Mouse (Mus musculus) heart, postnatal 0 days (tissue): ENCODE measurements at regions not wholly inside any gene's neighbourhood (a gene's known extent, or its start where the extent isn't known, plus 50 kb on each side); places are given as distances from the start of the nearest gene placed in this dataset.

Source experiments
- CTCF ChIP-seq: IDR thresholded peaks from 2 replicates; pipeline ENCODE4 v1.5.1; 2016; ENCODE audit warnings: antibody characterized with exemption, control low read depth, low read depth
- EP300 ChIP-seq: IDR thresholded peaks from 2 replicates; pipeline ENCODE4 v1.6.1; 2016; ENCODE audit warnings: antibody characterized with exemption, low read depth

DNA sequence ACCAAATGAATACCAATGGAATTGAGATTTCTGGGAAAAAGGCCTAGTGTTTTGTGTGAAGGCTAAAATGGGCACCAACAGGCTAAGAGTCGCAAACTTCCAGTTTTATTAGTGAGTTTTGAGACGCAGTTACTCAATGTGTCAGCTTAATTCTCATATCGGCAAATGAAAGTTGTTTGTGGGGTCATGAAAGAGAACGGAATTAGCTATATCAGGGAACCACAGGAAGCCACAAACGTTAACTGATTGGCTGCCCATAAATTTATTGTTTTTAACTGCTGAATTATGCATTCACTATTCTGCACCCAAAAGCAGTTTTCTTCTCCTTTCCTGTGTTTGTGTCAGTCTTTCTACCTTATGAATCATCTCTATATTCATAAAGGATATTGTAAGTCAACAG lies 154.0 kb upstream of the Arrdc3 start:
- TF ChIP-seq CTCF = no peak
- no peak for TF ChIP-seq EP300
